8 mouse cellular contexts compared by ENCODE assay signal in the genomic region with DNA sequence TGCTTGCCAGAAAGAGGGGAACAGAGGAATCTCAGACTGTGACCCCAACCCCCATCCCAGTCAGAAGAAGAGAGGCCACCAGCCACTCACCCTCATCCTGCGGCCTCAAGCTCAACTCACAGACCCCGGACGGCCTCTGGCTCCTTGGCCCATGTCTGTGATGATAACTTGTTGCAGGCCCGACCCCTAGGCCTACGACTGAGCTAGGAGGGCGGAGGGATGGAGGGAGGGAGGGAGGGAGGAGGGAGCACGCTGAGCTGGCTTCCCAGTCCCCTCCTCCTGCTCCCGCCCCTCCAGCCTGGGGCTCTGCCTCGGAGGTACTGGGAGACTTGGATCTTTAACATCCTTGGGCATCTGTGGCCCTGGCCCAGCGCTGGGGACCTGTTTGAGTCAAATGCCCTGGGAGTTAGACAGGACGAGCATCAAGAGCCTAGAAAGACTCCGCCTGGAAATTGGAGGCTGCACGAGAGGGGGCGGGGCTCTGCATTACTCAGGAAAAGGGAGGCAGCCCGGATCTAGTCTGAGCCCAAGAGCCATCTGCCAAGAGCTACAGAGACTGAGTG. TPM values are rescaled to one million over a fixed set of nuclear protein-coding genes. Genes with fewer than 3 reads are reported as not detected.
DNase-seq lines count a peak whose midpoint lies in the region; ATAC-seq and TF ChIP-seq lines count a peak whose summit lies in the region.

No protein-coding gene starts in this region.

- no peak for TF ChIP-seq CTCF in hindbrain, postnatal 0 days (IDR thresholded peaks at IDR 0.05; ENCODE audit: low read depth)

- H3K4me1 ChIP-seq in hindbrain, postnatal 0 days (ENCODE audit: insufficient read depth, low read length): peaks cover 20% of the 10 kb centered on the region

- H3K36me3 ChIP-seq in hindbrain, postnatal 0 days (ENCODE audit: insufficient read depth, low read length): no peaks in the 10 kb centered on the region
- H3K36me3 ChIP-seq in macrophage (ENCODE audit: inconsistent target): no peaks in the 10 kb centered on the region

- 6% methylated on average over 15 of the region's 15 CpGs for WGBS in hindbrain, postnatal 0 days
- 67% methylated on average over 9 of the region's 15 CpGs for WGBS in macrophage (ENCODE audit: missing documents)

- no peaks in the 10 kb centered on the region for H3K79me2 ChIP-seq in macrophage (ENCODE audit: inconsistent target)

- peak; percentile 46 for ATAC-seq in hindbrain, postnatal 0 days

- peak overlapping the region; percentile 61 for H3K27ac ChIP-seq in hindbrain, postnatal 0 days
- 0 out of 2 replicates have a peak overlapping the region, but pooled peaks have one; percentile 7 for H3K27ac ChIP-seq in macrophage

- peak overlapping the region; percentile 47 for H3K4me2 ChIP-seq in hindbrain, postnatal 0 days (ENCODE audit: low read depth, low read length)

- no peaks in the 10 kb centered on the region for H3K9me3 ChIP-seq in hindbrain, postnatal 0 days (ENCODE audit: low read length)

- peak overlapping the region; percentile 16 for H3K4me3 ChIP-seq in hindbrain, postnatal 0 days (ENCODE audit: low read length)
- H3K4me3 ChIP-seq in macrophage (ENCODE audit: inconsistent target): peak overlapping the region; percentile 16

- peak; percentile 62 for DNase-seq in ZHBTc4 (ENCODE audit: low read depth, low spot score)
- DNase-seq in cerebellum, postnatal 36 days: peak; percentile 50 to 63
- DNase-seq in gastrocnemius, adult 8-10 months (ENCODE audit: low spot score in 2 of 2): peak; percentile 50 to 56
- DNase-seq in hindbrain, postnatal 0 days (ENCODE audit: low spot score): peak; percentile 70
- DNase-seq in left cerebral cortex, adult 8-10 months (ENCODE audit: low spot score in 2 of 2): peak; percentile 53 to 62
- peak; percentile 76 for DNase-seq in right cerebral cortex, postnatal 4 days
- no peak for DNase-seq in thymus, postnatal 0 days (ENCODE audit: low spot score)

- no peaks in the 10 kb centered on the region for H3K27me3 ChIP-seq in hindbrain, postnatal 0 days (ENCODE audit: insufficient read depth, low read length)

- H3K9ac ChIP-seq in hindbrain, postnatal 0 days (replicated peaks; ENCODE audit: low read length): peak overlapping the region; percentile 37

RNA-seq across cellular contexts. Expression of a gene that starts 1.7 kb away (rescaled TPM):
- total RNA-seq in gastrocnemius, adult 8-10 months (2022): 1 to 10 TPM in 3 of 4 experiments, under 1 TPM in 1; 0.82 to 2.9 (median 1.6) TPM
- total RNA-seq in hindbrain, postnatal 0 days (2014; rRNA removed): 3.1 and 6.1 TPM in 2 replicates
- 10.0 and 10.2 TPM in 2 replicates for polyA plus RNA-seq in hindbrain, postnatal 0 days (2015; fragmentation: Nextera tagmentation; extraction: Ambion mirVana)
- 1 to 10 TPM; 1.7 to 4.0 (median 2.0) TPM for total RNA-seq in left cerebral cortex, adult 8-10 months (2022)
- 1 to 10 TPM in 11 of 26 experiments, under 1 TPM in 12, not detected in 3; 0.38 to 6.8 (median 0.99) TPM for total RNA-seq in macrophage (2018; cell fraction: chromatin; rRNA removed)
- 1 to 10 TPM; 2.4 to 6.5 (median 4.2) TPM for total RNA-seq in macrophage (2018; cell fraction: cytosol; rRNA removed)
- 1 to 10 TPM; 1.3 to 5.2 (median 2.9) TPM for total RNA-seq in macrophage (2018; cell fraction: nucleus; rRNA removed)
- 2.9 to 6.5 TPM (median 3.7 TPM) in 3 replicates for polyA plus RNA-seq in macrophage (2018)
- polyA plus RNA-seq in thymus, postnatal 0 days (2015; fragmentation: Nextera tagmentation; extraction: Ambion mirVana): 6.5 and 9.1 TPM in 2 replicates

RNA-seq across cellular contexts. Expression of a gene that starts 15.0 kb away (rescaled TPM):
- total RNA-seq in gastrocnemius, adult 8-10 months (2022): not detected
- 3.1 and 4.0 TPM in 2 replicates for total RNA-seq in hindbrain, postnatal 0 days (2014; rRNA removed)
- polyA plus RNA-seq in hindbrain, postnatal 0 days (2015; fragmentation: Nextera tagmentation; extraction: Ambion mirVana): 0.97 and 1.0 TPM in 2 replicates
- 10 to 100 TPM; 16.2 to 23.4 (median 18.3) TPM for total RNA-seq in left cerebral cortex, adult 8-10 months (2022)
- total RNA-seq in macrophage (2018; cell fraction: chromatin; rRNA removed): not detected
- not detected for total RNA-seq in macrophage (2018; cell fraction: cytosol; rRNA removed)
- not detected for total RNA-seq in macrophage (2018; cell fraction: nucleus; rRNA removed)
- polyA plus RNA-seq in macrophage (2018): not detected in 3 replicates
- polyA plus RNA-seq in thymus, postnatal 0 days (2015; fragmentation: Nextera tagmentation; extraction: Ambion mirVana): 0.03 and 0.05 TPM in 2 replicates

RNA-seq across cellular contexts. Expression of a gene that starts 34.4 kb away (rescaled TPM):
- total RNA-seq in gastrocnemius, adult 8-10 months (2022): not detected
- 0.10 and 0.29 TPM in 2 replicates for total RNA-seq in hindbrain, postnatal 0 days (2014; rRNA removed)
- polyA plus RNA-seq in hindbrain, postnatal 0 days (2015; fragmentation: Nextera tagmentation; extraction: Ambion mirVana): 0.40 and 0.58 TPM in 2 replicates
- total RNA-seq in left cerebral cortex, adult 8-10 months (2022): under 1 TPM; 0.26 to 0.94 (median 0.42) TPM
- total RNA-seq in macrophage (2018; cell fraction: chromatin; rRNA removed): not detected
- total RNA-seq in macrophage (2018; cell fraction: cytosol; rRNA removed): under 1 TPM in 13 of 26 experiments, not detected in 13; 0.04 to 0.27 (median 0.07) TPM
- under 1 TPM in 2 of 26 experiments, not detected in 24; 0.21 to 0.36 TPM for total RNA-seq in macrophage (2018; cell fraction: nucleus; rRNA removed)
- 0.12 to 0.16 TPM in 2 of 3 replicates, not detected in the other for polyA plus RNA-seq in macrophage (2018)
- 10.3 and 12.2 TPM in 2 replicates for polyA plus RNA-seq in thymus, postnatal 0 days (2015; fragmentation: Nextera tagmentation; extraction: Ambion mirVana)

RNA-seq across cellular contexts. Expression of a gene that starts 43.1 kb away (rescaled TPM):
- total RNA-seq in gastrocnemius, adult 8-10 months (2022): 1 to 10 TPM in 2 of 4 experiments, not detected in 2; 1.1 to 1.3 TPM
- 2.0 and 3.4 TPM in 2 replicates for total RNA-seq in hindbrain, postnatal 0 days (2014; rRNA removed)
- polyA plus RNA-seq in hindbrain, postnatal 0 days (2015; fragmentation: Nextera tagmentation; extraction: Ambion mirVana): 5.0 and 6.8 TPM in 2 replicates
- total RNA-seq in left cerebral cortex, adult 8-10 months (2022): 1 to 10 TPM; 1.3 to 8.2 (median 4.9) TPM
- total RNA-seq in macrophage (2018; cell fraction: chromatin; rRNA removed): 100 to 1,000 TPM in 15 of 26 experiments, 10 to 100 TPM in 11; 32.8 to 268 (median 126) TPM
- 100 to 1,000 TPM; 202 to 920 (median 428) TPM for total RNA-seq in macrophage (2018; cell fraction: cytosol; rRNA removed)
- total RNA-seq in macrophage (2018; cell fraction: nucleus; rRNA removed): 100 to 1,000 TPM in 18 of 26 experiments, 10 to 100 TPM in 8; 52.1 to 327 (median 189) TPM
- 169 to 717 TPM (median 258 TPM) in 3 replicates for polyA plus RNA-seq in macrophage (2018)
- 662 and 779 TPM in 2 replicates for polyA plus RNA-seq in thymus, postnatal 0 days (2015; fragmentation: Nextera tagmentation; extraction: Ambion mirVana)
